Comparison of ENCODE assay signal across 20 mouse cellular contexts in genomic region chr3:66374603-66375002, GRCm38 (mm10).
DNase-seq lines count a peak whose midpoint lies in the region; ATAC-seq and TF ChIP-seq lines count a peak whose summit lies in the region.
"Had no signal": no experiment of that assay in that cellular context is flagged by ENCODE, and none has a peak within 500 bp of the region (broad histone marks: within the 10 kb centered on the region; RNA-seq: fewer than 3 reads in every experiment).

No protein-coding gene starts in this region.

- peaks cover 21% of the 10 kb centered on the region; the same call in 1 of the 2 replicates for H3K4me1 ChIP-seq in embryonic facial prominence, embryonic 12.5 days
- H3K4me1 ChIP-seq in limb, embryonic 12.5 days (replicated peaks): peaks cover 58% of the 10 kb centered on the region
- H3K4me1 ChIP-seq in hindbrain, postnatal 0 days (ENCODE audit: insufficient read depth, low read length): no peaks in the 10 kb centered on the region
- H3K4me1 ChIP-seq: forebrain, embryonic 13.5 days; heart, embryonic 15.5 days; hindbrain, embryonic 10.5 days; hindbrain, embryonic 15.5 days had no signal

- no peak for ATAC-seq in embryonic facial prominence, embryonic 12.5 days (ENCODE audit: insufficient number of reproducible peaks, insufficient read depth, low FRiP score, low TSS enrichment)
- no peak for ATAC-seq in limb, embryonic 12.5 days (ENCODE audit: insufficient number of reproducible peaks, insufficient read depth, low FRiP score, low TSS enrichment, low read depth)
- no peak for ATAC-seq in hindbrain, postnatal 0 days
- ATAC-seq: forebrain, embryonic 13.5 days had no signal

- H3K27me3 ChIP-seq in embryonic facial prominence, embryonic 12.5 days: no peaks in the 10 kb centered on the region
- H3K27me3 ChIP-seq in limb, embryonic 12.5 days: 0 out of 2 replicates have a peak, but pooled peaks cover 5% of the 10 kb centered on the region
- H3K27me3 ChIP-seq in hindbrain, postnatal 0 days (ENCODE audit: insufficient read depth, low read length): no peaks in the 10 kb centered on the region
- H3K27me3 ChIP-seq: forebrain, embryonic 13.5 days; heart, embryonic 15.5 days; hindbrain, embryonic 15.5 days had no signal

- peak; percentile 39 for DNase-seq in NIH3T3 (ENCODE audit: low read depth)
- peak; percentile 61 for DNase-seq in forelimb bud, embryonic 11.5 days (ENCODE audit: low read depth, low spot score)
- no peak for DNase-seq in kidney, adult 8-10 months
- no peak for DNase-seq in hindbrain, postnatal 0 days (ENCODE audit: low spot score)
- no peak for DNase-seq in left cerebral cortex, adult 9 months (ENCODE audit: low spot score in 2 of 2)
- DNase-seq: adrenal gland, adult 8-10 months; adrenal gland, postnatal 36 days; cerebellum, adult 2 months; cerebellum, postnatal 10 days; gastrocnemius, postnatal 14 days; heart, adult 2 months; heart, postnatal 14 days; kidney, adult 11 months had no signal

- no peak overlapping the region for H3K4me3 ChIP-seq in embryonic facial prominence, embryonic 12.5 days
- H3K4me3 ChIP-seq in limb, embryonic 12.5 days (replicated peaks): no peak overlapping the region
- no peak overlapping the region for H3K4me3 ChIP-seq in hindbrain, postnatal 0 days (ENCODE audit: low read length)
- H3K4me3 ChIP-seq: forebrain, embryonic 13.5 days; heart, adult 2 months; heart, embryonic 15.5 days; hindbrain, embryonic 10.5 days; hindbrain, embryonic 15.5 days had no signal

- H3K4me2 ChIP-seq in embryonic facial prominence, embryonic 12.5 days (replicated peaks): no peak overlapping the region
- H3K4me2 ChIP-seq in limb, embryonic 12.5 days: peak overlapping the region; percentile 1; the same call in 1 of the 2 replicates
- H3K4me2 ChIP-seq in hindbrain, postnatal 0 days (ENCODE audit: low read depth, low read length): no peak overlapping the region
- H3K4me2 ChIP-seq: forebrain, embryonic 13.5 days; heart, embryonic 11.5 days; heart, embryonic 15.5 days; hindbrain, embryonic 15.5 days had no signal

- H3K27ac ChIP-seq in embryonic facial prominence, embryonic 12.5 days: 0 out of 2 replicates have a peak overlapping the region, but pooled peaks have one; percentile 7
- H3K27ac ChIP-seq in limb, embryonic 12.5 days: peak overlapping the region; percentile 50
- no peak overlapping the region for H3K27ac ChIP-seq in hindbrain, postnatal 0 days
- H3K27ac ChIP-seq: forebrain, embryonic 13.5 days; heart, adult 2 months; heart, embryonic 15.5 days; hindbrain, embryonic 10.5 days; hindbrain, embryonic 15.5 days had no signal

- no peak overlapping the region for H3K9ac ChIP-seq in embryonic facial prominence, embryonic 12.5 days
- no peak overlapping the region for H3K9ac ChIP-seq in limb, embryonic 12.5 days (replicated peaks)
- H3K9ac ChIP-seq in hindbrain, postnatal 0 days (replicated peaks; ENCODE audit: low read length): no peak overlapping the region
- H3K9ac ChIP-seq: forebrain, embryonic 13.5 days; heart, embryonic 15.5 days; hindbrain, embryonic 15.5 days had no signal

- WGBS in embryonic facial prominence, embryonic 12.5 days: 45% methylated on average over 4 of the region's 4 CpGs
- 27% methylated on average over 4 of the region's 4 CpGs for WGBS in limb, embryonic 12.5 days
- 89% methylated on average over 4 of the region's 4 CpGs for WGBS in hindbrain, postnatal 0 days

- TF ChIP-seq CTCF in hindbrain, postnatal 0 days (IDR thresholded peaks at IDR 0.05; ENCODE audit: low read depth): no peak

- no peaks in the 10 kb centered on the region for H3K36me3 ChIP-seq in embryonic facial prominence, embryonic 12.5 days
- no peaks in the 10 kb centered on the region for H3K36me3 ChIP-seq in limb, embryonic 12.5 days
- no peaks in the 10 kb centered on the region for H3K36me3 ChIP-seq in hindbrain, postnatal 0 days (ENCODE audit: insufficient read depth, low read length)
- H3K36me3 ChIP-seq: heart, embryonic 15.5 days; hindbrain, embryonic 10.5 days; hindbrain, embryonic 15.5 days had no signal

- H3K9me3 ChIP-seq in embryonic facial prominence, embryonic 12.5 days: no peaks in the 10 kb centered on the region
- H3K9me3 ChIP-seq in limb, embryonic 12.5 days: no peaks in the 10 kb centered on the region
- no peaks in the 10 kb centered on the region for H3K9me3 ChIP-seq in hindbrain, postnatal 0 days (ENCODE audit: low read length)
- H3K9me3 ChIP-seq: forebrain, embryonic 13.5 days; heart, embryonic 15.5 days; hindbrain, embryonic 10.5 days; hindbrain, embryonic 15.5 days had no signal

Comparison
In these comparisons a context has a peak if more than half of its experiments do, and no peak if none do; other contexts are left out.
1. DNase-seq: peak in NIH3T3 (single experiment) and forelimb bud, embryonic 11.5 days (single experiment); none in kidney, adult 8-10 months (0 of 2), hindbrain, postnatal 0 days (single experiment) and left cerebral cortex, adult 9 months (0 of 2).